Mouse (Mus musculus): ENCODE results near the gene Utp4.

GRCm38 (mm10) chr8:106924904-106925349 lies 31.5 kb downstream of the Utp4 start:
- TF ChIP-seq CTCF (IDR thresholded peaks at IDR 0.05; ENCODE audit: low read depth, low read length) = no peak
- no peak for TF ChIP-seq POLR2AphosphoS5 (IDR thresholded peaks at IDR 0.05; ENCODE audit: insufficient replicate concordance, low read depth, low read length)
- no peak for TF ChIP-seq TAL1 (conservative IDR thresholded peaks at IDR 0.05; ENCODE audit: low read depth, low read length)
- TF ChIP-seq GATA2 (IDR thresholded peaks at IDR 0.05; ENCODE audit: borderline replicate concordance, low read depth, low read length) = no peak
- TF ChIP-seq GATA1 (IDR thresholded peaks at IDR 0.05; ENCODE audit: borderline replicate concordance, low read length) = no peak

All from G1E (cell line).